Mouse (Mus musculus) liver, embryonic 14.5 days (tissue): Measurements from ENCODE around the gene Hist1h2bp.

Experiments used
- CTCF ChIP-seq: IDR thresholded peaks from 2 replicates; pipeline ENCODE4 v1.5.1; 2016; ENCODE audit warnings: antibody characterized with exemption, low read depth, control low read depth
- EP300 ChIP-seq: IDR thresholded peaks from 2 replicates; pipeline ENCODE4 v1.6.1; 2016; ENCODE audit warnings: antibody characterized with exemption, low read depth

DNA sequence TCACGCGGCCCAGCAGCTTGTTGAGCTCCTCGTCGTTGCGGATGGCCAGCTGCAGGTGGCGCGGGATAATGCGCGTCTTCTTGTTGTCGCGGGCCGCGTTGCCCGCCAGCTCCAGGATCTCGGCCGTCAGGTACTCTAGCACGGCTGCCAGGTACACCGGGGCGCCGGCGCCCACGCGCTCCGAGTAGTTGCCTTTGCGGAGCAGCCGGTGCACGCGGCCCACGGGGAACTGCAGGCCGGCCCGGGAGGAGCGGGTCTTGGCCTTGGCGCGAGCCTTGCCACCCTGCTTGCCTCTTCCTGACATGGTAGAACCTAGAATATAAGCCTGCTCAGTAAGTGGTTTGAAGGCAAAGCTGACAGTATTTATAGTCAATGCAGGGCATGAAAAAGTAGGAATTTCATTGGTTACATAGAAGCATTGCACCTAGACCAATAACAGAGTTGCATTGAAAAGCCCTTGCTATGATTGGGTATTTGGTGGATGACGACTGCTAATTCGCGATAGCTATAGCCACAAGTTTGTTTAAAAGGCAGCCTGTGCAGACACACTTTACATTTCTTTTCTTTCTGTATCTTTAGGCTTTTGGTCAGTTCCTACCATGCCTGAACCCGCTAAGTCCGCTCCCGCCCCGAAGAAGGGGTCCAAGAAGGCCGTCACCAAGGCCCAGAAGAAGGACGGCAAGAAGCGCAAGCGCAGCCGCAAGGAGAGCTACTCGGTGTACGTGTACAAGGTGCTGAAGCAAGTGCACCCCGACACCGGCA lies 33.6 kb upstream of the Hist1h2bp start, which contains the start of the genes Hist1h2ak and Hist1h2bn:
- peak; percentile 75 for TF ChIP-seq EP300
- TF ChIP-seq CTCF = peak; percentile 58; the same call in 1 of the 2 replicates
